Mouse (Mus musculus) heart, adult 18-20 months (tissue): Measurements from ENCODE around the gene Cacnb2. TPM values are rescaled to one million over a fixed set of nuclear protein-coding genes. Genes with fewer than 3 reads are reported as not detected.
A peak's percentile ranks its signal among the peaks of the same experiment; 100 is the strongest.

ENCODE experiments used
- DNase-seq, 2 experiments: peaks; one replicate each; pipeline ENCODE4 v3.0.0; 2021 to 2022; ENCODE audit warnings: mixed read lengths in 1 of 2
- long read RNA-seq, 2 experiments: library from polyadenylated mRNA; stranded (forward); transcript quantifications; one replicate each; pipeline ENCODE4 v2.0.0; 2021
- total RNA-seq, 2 experiments: library from RNA; stranded (reverse); gene quantifications; 2 replicates each; pipeline ENCODE4 v1.2.3; 2021

Gene Cacnb2
- total RNA-seq: 10 to 100 TPM; 81.5 to 86.5 TPM
- long read RNA-seq, experiment 1, transcript Cacnb2-214 (13 exons, 2,117 nt): major isoform, 22 of 32 reads
- long read RNA-seq, experiment 1, partial matches to known transcripts: 1 of 32 reads
- long read RNA-seq, experiment 1, other reads (novel, unspliced or antisense): 9 of 32 reads
- long read RNA-seq, experiment 2, transcript Cacnb2-214 (13 exons, 2,117 nt): major isoform, 8 of 17 reads
- long read RNA-seq, experiment 2, partial matches to known transcripts: 2 of 17 reads
- long read RNA-seq, experiment 2, other reads (novel, unspliced or antisense): 7 of 17 reads

- no peak for DNase-seq
Measured at GRCm38 (mm10) chr2:14602788-14603187, at the start of gene Cacnb2. Gene Cacnb2 (plus strand): TSS chr2:14603088.

DNA sequence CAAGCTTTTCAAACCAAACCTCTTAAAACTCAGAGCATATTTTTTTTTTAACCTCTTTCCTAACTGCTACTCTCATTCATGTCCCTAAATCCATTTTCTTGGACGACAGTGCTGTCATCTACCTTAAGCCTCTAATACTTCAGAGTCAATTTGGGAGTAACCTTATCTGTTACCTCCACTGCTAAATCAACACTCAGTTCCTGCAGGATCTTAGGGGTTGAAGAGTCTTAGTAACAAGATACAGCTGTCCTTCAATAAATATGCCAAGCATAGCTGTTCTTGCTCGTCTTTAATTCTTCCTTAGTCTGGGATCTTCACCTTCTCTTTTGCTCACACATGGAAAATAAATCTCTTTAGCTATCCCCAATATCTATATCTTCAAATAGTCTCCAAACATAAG, 34.9 kb upstream of the Cacnb2 start:
- DNase-seq: no peak

DNA sequence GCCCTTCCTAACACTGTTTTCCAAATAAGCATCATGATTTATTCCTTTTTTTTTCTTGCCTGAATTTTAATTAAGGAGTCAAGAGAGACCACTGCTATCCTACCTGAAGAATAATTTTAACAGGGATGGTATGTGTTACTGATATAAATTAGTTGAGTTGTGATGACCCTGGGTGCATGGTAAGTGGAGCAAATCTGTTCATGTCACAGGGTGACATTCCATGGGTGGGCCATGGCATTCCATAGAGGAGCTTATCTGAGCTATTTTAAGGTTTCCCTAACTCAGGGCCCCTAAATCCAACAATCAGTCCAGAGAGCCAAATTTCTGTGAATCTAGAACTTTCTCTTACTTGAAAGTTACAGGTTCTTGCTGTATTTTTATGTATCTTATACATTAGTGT, 31.6 kb upstream of the Cacnb2 start:
- DNase-seq: no peak

- no peak for DNase-seq
Measured at GRCm38 (mm10) chr2:14589541-14589940, 13.3 kb upstream of the Cacnb2 start.

GRCm38 (mm10) chr2:14597909-14598563, 4.9 kb upstream of the Cacnb2 start:
- no peak for DNase-seq

DNA sequence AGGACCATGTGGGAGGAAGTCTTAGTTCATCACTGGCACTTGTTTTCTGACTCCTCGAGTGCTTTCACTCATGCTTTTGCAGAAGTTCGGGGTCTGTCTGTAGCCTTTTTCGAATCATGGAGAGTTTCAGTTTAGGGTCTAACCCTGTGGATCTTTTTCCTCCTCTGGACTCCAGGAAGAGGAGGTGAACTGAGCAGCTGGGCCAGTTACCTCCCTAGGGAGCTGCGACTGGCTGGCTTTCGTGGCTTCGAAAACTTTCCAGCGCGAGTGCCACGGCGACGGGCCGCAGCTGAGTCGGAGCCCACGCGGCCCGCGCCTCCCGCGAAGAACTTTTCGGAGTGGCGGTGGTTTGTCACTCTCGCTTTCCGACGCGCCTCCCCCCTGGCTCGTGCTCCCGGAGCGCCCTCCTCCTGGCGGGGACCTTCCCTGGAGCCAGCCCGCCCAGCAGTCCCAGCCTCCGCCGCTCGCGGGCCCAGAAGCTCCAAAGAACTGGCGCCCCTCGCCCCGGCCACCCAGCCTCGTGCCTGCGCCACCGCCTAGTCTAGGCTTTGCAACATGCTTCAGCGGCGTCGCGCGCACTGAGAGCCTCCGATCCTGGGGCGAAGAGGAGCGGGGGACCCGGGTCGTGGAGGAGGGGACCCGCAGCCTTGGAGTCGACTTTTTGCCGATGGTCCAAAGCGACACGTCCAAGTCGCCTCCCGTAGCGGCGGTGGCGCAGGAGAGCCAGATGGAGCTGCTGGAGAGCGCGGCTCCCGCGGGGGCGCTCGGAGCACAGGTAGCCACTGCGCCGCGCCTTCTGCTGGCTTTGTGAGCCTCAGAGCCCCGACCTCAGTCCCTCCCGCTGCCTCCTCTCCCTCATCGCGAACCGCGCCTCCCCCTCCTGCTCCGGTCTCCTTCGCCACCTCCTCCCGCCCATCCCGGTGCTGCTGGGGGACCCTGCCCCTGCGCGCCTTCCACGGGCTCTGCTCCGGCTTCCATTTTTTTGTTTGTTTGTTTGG, 1.2 kb downstream of the Cacnb2 start:
- peak; percentile 40 to 64 for DNase-seq

DNA sequence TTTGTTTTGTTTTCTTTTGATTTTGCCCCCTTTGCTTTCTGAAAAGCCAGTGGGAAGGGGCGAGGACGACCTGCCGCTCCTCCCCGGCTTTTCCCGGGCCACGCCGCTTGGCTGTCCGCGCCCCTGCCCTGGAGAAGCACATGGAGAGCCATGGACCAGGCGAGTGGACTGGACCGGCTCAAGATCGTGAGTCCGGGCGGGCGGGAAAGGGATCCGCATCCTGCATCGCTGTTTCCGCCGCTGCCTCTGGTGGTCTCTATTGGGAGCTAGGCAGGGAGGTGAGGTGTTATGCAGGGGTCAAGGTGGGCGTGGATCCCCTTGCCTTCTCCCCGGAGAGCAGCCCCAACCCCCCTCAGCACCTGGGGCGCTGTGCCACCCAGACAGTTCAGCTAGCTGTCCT, 1.9 kb downstream of the Cacnb2 start:
- DNase-seq: peak; percentile 3 to 43

DNA sequence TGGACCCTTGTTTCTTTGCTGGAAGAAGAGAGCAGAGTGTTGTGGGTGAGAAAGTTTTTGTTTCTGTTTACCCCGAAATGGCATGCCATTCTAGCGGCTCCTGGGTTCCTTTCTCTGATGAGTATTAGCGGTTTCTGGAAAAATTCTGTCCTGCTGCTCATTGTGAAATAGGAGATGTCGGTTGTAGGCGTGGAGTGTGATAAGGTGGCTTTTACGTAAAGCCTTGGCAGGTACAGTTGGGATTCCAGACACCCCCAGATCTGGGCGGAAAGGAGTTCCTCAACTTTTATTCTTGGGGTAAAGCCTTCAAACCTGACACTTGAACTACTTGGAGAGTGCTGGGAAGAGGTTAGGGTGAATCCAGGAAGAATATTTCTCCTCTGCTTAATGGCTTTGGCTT, 2.3 kb downstream of the Cacnb2 start:
- peak in 1 of 2 experiments; percentile 25 for DNase-seq

- peak; percentile 33 to 35 for DNase-seq
Measured at GRCm38 (mm10) chr2:14608606-14609005, 5.7 kb downstream of the Cacnb2 start.

GRCm38 (mm10) chr2:14612705-14613104, 9.8 kb downstream of the Cacnb2 start:
- DNase-seq: no peak

DNA sequence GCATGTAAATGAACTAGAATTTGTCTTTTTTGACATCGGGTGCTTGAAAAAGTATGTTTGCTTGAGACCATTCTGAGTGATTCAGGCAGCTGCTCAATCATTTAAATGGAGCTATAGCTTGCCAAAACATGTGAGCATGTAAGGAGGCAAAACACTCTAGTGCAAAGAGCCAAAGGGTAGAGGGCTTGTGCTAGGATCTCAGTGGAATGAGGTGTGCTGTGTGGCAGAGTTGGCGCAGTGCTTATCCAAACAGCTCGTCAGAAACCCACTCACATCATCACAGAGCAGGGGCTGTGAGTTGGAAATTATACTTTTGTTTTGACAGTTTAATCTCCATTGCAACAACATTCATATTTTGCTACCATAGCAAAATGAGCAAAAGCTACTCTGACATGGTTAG, 13.5 kb downstream of the Cacnb2 start:
- DNase-seq: no peak

GRCm38 (mm10) chr2:14620120-14620853, 17.4 kb downstream of the Cacnb2 start:
- no peak for DNase-seq

- no peak for DNase-seq
Measured at GRCm38 (mm10) chr2:14620891-14621290, 18.0 kb downstream of the Cacnb2 start.

DNA sequence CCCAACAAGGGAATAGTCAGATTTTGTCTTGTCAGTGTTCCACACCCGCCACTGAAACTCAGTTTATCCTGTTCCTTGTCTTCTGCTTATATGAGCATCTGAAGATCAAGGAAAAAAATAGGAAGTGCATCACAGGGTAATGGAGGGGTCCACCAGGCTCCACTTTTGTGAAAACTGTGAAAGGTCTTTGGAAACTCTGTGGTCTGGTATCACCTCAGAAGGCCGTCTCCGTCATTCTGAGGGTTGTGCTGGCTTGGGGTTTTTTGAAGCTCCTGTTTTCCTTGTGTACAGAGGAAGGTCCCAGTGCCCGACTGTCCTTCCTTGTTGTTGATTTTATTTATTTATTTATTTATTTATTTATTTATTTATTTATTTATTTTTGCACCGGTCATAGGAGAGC, 20.9 kb downstream of the Cacnb2 start:
- DNase-seq: no peak

GRCm38 (mm10) chr2:14629814-14630492, 27.1 kb downstream of the Cacnb2 start:
- no peak for DNase-seq

DNA sequence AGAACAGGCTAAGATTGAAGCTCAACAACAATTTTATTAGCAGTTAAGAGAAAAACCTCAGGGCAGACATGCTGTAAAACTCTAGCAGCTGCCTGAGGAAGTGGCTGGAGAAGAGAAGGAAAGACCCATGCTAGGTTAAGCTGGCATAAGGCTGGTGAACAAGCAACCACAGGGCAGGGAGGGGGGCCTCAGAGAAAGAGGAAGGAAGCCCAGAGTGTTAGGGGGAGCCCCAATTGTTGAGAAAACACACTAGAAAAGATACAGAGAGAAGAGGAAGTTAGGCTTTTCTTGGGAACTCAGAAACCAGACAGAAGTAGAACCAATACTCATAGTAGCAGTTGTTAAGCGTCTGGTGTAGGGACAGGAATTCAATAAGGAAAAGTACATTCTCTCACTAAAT, 28.7 kb downstream of the Cacnb2 start:
- peak; percentile 19 to 69 for DNase-seq

DNA sequence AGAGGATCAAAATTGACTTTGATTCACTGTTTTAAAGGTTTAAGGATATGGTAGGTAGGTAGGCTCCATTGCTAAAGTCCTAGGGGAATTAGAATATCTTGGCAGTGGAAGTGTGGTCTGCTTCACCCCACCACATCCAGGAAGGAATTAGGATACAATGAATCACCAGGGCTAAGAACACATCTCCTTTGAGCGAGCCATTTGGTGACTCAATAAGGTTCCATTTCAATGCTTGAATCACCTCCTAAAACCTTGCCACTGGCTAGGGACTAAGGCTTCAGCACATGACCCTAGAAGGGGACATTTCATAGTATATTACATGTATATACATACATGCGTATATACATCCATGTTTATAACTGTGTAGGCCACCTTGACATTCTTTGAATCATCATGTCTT, 30.3 kb downstream of the Cacnb2 start:
- no peak for DNase-seq

- DNase-seq: no peak
Measured at GRCm38 (mm10) chr2:14639266-14639665, 36.4 kb downstream of the Cacnb2 start.

DNA sequence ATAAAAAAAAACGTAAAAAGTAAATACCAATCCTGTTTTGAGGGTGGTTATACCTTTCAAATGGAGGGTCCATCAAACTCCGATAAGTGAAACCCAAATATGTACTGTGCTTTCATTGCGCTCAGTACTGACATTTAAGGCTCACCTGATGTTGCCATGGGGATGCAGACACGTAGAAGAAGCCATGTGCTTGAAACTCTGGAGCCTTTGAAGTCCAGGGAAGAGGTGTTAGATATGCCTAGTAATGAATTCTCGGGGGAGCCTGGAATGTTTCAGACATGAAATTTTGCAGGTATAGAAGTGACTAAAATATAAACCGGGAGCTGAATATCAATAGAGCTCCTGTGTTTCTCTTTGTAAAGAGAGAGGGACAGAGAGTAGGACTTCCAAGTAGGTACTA, 37.0 kb downstream of the Cacnb2 start:
- DNase-seq: no peak

GRCm38 (mm10) chr2:14641040-14641439, 38.2 kb downstream of the Cacnb2 start:
- peak; percentile 34 to 35 for DNase-seq

DNA sequence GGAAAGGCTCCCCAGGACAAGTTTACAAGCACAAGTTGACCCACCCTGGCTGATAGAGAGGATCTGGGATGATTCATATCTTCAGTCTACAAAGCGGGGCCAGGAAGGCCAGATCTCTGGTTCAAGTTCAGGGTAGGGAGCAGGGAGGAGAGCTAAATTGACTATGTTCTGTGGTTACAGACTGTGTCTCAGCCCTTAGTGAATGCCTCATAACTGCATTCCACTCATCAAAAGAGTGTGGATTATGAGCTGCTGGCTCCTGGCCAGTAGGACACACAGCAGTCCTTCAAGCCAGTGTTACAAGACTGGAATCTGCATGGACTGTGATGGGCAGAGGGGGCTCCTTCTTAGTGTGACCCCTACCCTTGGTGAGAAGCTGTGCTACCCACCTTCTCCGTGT, 48.4 kb downstream of the Cacnb2 start:
- peak; percentile 3 to 13 for DNase-seq
